Mouse (Mus musculus): ENCODE measurements around the gene Acsf2.
"Not testable (repeated sequence)": the region's sequence is repeated elsewhere in the genome, so short reads cannot be mapped to it uniquely, and the experiment has no call there.

The Acsf2 gene

GRCm38 (mm10) chr11:94601321-94602281, at the start of gene Acsf2:
Gene Acsf2 (minus strand): TSS chr11:94601871.
- peak; percentile 90 to 93 for DNase-seq

GRCm38 (mm10) chr11:94651241-94651640, 49.6 kb upstream of the Acsf2 start:
- DNase-seq, result not testable (repeated sequence)

GRCm38 (mm10) chr11:94646457-94646856, 44.8 kb upstream of the Acsf2 start:
- no peak for DNase-seq

GRCm38 (mm10) chr11:94644461-94645219, 43.0 kb upstream of the Acsf2 start:
- no peak for DNase-seq

GRCm38 (mm10) chr11:94634431-94634830, 32.8 kb upstream of the Acsf2 start:
- DNase-seq, result peak; percentile 76 to 79

GRCm38 (mm10) chr11:94632988-94633387, 31.3 kb upstream of the Acsf2 start:
- DNase-seq, result no peak

- no peak for DNase-seq
Observed at GRCm38 (mm10) chr11:94631969-94632368, 30.3 kb upstream of the Acsf2 start.

GRCm38 (mm10) chr11:94630199-94631011, 28.7 kb upstream of the Acsf2 start:
- peak in 1 of 2 experiments; percentile 50 for DNase-seq

- DNase-seq, result no peak
Observed at GRCm38 (mm10) chr11:94629884-94630198, 28.2 kb upstream of the Acsf2 start.

- DNase-seq, result peak; percentile 93 to 95
Observed at GRCm38 (mm10) chr11:94629199-94629883, 27.7 kb upstream of the Acsf2 start, which contains the start of gene Lrrc59. Gene Lrrc59 (plus strand): TSS chr11:94629767.

- no peak for DNase-seq
Observed at GRCm38 (mm10) chr11:94622162-94622561, 20.5 kb upstream of the Acsf2 start.

- DNase-seq, result no peak
Observed at GRCm38 (mm10) chr11:94621458-94621852, 19.8 kb upstream of the Acsf2 start.

GRCm38 (mm10) chr11:94620766-94621457, 19.2 kb upstream of the Acsf2 start:
- peak; percentile 30 to 52 for DNase-seq

- DNase-seq, result no peak
Observed at GRCm38 (mm10) chr11:94617646-94618045, 16.0 kb upstream of the Acsf2 start.

GRCm38 (mm10) chr11:94615494-94615893, 13.8 kb upstream of the Acsf2 start:
- DNase-seq, result no peak

GRCm38 (mm10) chr11:94614603-94615002, 12.9 kb upstream of the Acsf2 start:
- DNase-seq, result no peak

GRCm38 (mm10) chr11:94610744-94611740, 9.4 kb upstream of the Acsf2 start:
- DNase-seq, result no peak

- no peak for DNase-seq
Observed at GRCm38 (mm10) chr11:94602356-94602955, 785 bp upstream of the Acsf2 start.

- DNase-seq, result no peak
Observed at GRCm38 (mm10) chr11:94600447-94600846, 1.2 kb downstream of the Acsf2 start.
